8 mouse cellular contexts compared by ENCODE assay signal in genomic region chr13:93792945-93793642, GRCm38 (mm10). TPM values are rescaled to one million over a fixed set of nuclear protein-coding genes. Genes with fewer than 3 reads are reported as not detected.
DNase-seq lines count a peak whose midpoint lies in the region; ATAC-seq and TF ChIP-seq lines count a peak whose summit lies in the region.

No protein-coding gene starts in this region.

- in situ Hi-C loops in CH12.LX (cut with MboI; ENCODE audit: low pct_ligation_motif_present, low pct_unique_long_range_greater_than_20kb, low sequenced_read_pairs): loop anchor here (25.0 kb wide), 1 partner anchor 344 kb away; no protein-coding TSS in a partner anchor

- peak; percentile 76 for TF ChIP-seq RAD21 in CH12.LX (IDR thresholded peaks at IDR 0.05; ENCODE audit: low read depth, low read length)

- H3K4me3 ChIP-seq in cerebellum, adult 2 months (replicated peaks; ENCODE audit: insufficient read depth, low read depth, low read length): no peak overlapping the region
- H3K4me3 ChIP-seq in CH12.LX (replicated peaks in 1 of 3; ENCODE audit: low read depth in 2 of 3, low read length in 2 of 3, poor library complexity in 1 of 3): no peak overlapping the region
- H3K4me3 ChIP-seq in forebrain, embryonic 11.5 days (ENCODE audit: low read depth, low read length): no peak overlapping the region
- H3K4me3 ChIP-seq in intestine, embryonic 16.5 days (ENCODE audit: low read length): no peak overlapping the region
- no peak overlapping the region for H3K4me3 ChIP-seq in liver, embryonic 15.5 days (replicated peaks)

- DNase-seq in cerebellum, adult 2 months: peak in 1 of 2 experiments; percentile 46
- DNase-seq in cerebellum, adult 11-12 months: no peak
- DNase-seq in CH12.LX (ENCODE audit: extremely low read depth): peak; percentile 30
- no peak for DNase-seq in forebrain, embryonic 11.5 days (ENCODE audit: low spot score)
- DNase-seq in retina, embryonic 14.5 days (ENCODE audit: low spot score): peak; percentile 88
- no peak for DNase-seq in urinary bladder, adult 18-20 months (ENCODE audit: low spot score in 2 of 2)

- H3K79me2 ChIP-seq in CH12.LX (replicated peaks; ENCODE audit: control insufficient read depth, extremely low read depth, insufficient read depth, poor library complexity, severe bottlenecking): no peaks in the 10 kb centered on the region

- peak; percentile 71; the same call in 1 of the 2 replicates for ATAC-seq in forebrain, embryonic 11.5 days (replicated peaks; ENCODE audit: low FRiP score)
- ATAC-seq in intestine, embryonic 16.5 days: peak; percentile 95
- ATAC-seq in liver, embryonic 15.5 days (ENCODE audit: insufficient read depth): peak; percentile 54; the same call in 1 of the 2 replicates

- TF ChIP-seq CTCF in cerebellum, adult 2 months (IDR thresholded peaks at IDR 0.05; ENCODE audit: borderline replicate concordance, insufficient read depth, low read depth, low read length): peak; percentile 33; the same call in 1 of the 2 replicates
- peak in 1 of 2 experiments; percentile 64; a peak in 2 of 4 replicates for TF ChIP-seq CTCF in CH12.LX (conservative IDR thresholded peaks at IDR 0.05 in 1 of 2, IDR thresholded peaks at IDR 0.05 in 1 of 2; ENCODE audit: low read depth in 2 of 2, low read length in 2 of 2)

- peaks cover 2% of the 10 kb centered on the region for H3K9me3 ChIP-seq in CH12.LX (replicated peaks; ENCODE audit: low read length)
- no peaks in the 10 kb centered on the region for H3K9me3 ChIP-seq in forebrain, embryonic 11.5 days (ENCODE audit: control insufficient read depth, low read length)
- H3K9me3 ChIP-seq in intestine, embryonic 16.5 days (ENCODE audit: control insufficient read depth, low read length): no peaks in the 10 kb centered on the region
- H3K9me3 ChIP-seq in liver, embryonic 15.5 days (replicated peaks): no peaks in the 10 kb centered on the region

- no peak for TF ChIP-seq EP300 in CH12.LX (IDR thresholded peaks at IDR 0.05; ENCODE audit: low read length)

- peaks cover 3% of the 10 kb centered on the region for H3K4me1 ChIP-seq in cerebellum, adult 2 months (ENCODE audit: control insufficient read depth, insufficient read depth, low read length)
- no peaks in the 10 kb centered on the region; a peak in 1 of 4 replicates for H3K4me1 ChIP-seq in CH12.LX (ENCODE audit: control insufficient read depth in 1 of 2, insufficient read depth in 2 of 2)
- no peaks in the 10 kb centered on the region for H3K4me1 ChIP-seq in forebrain, embryonic 11.5 days (replicated peaks; ENCODE audit: control insufficient read depth, insufficient read depth, low read length)
- no peaks in the 10 kb centered on the region for H3K4me1 ChIP-seq in intestine, embryonic 16.5 days (ENCODE audit: control insufficient read depth, insufficient read depth, low read length)
- H3K4me1 ChIP-seq in liver, embryonic 15.5 days (replicated peaks): no peaks in the 10 kb centered on the region

- H3K27ac ChIP-seq in cerebellum, adult 2 months (ENCODE audit: insufficient read depth, low read length): no peak overlapping the region
- no peak overlapping the region for H3K27ac ChIP-seq in CH12.LX (ENCODE audit: insufficient read depth, low read depth)
- H3K27ac ChIP-seq in forebrain, embryonic 11.5 days (ENCODE audit: low read depth, low read length): no peak overlapping the region
- H3K27ac ChIP-seq in intestine, embryonic 16.5 days (ENCODE audit: low read length): no peak overlapping the region
- H3K27ac ChIP-seq in liver, embryonic 15.5 days (replicated peaks): no peak overlapping the region

- dilution Hi-C loops in CH12.LX (cut with MboI; ENCODE audit: extremely low pct_ligation_motif_present, extremely low pct_unique_long_range_greater_than_20kb, low sequenced_read_pairs): no loop called here

- WGBS in cerebellum, adult 2 months: 56% methylated on average over 11 of the region's 11 CpGs
- WGBS in forebrain, embryonic 11.5 days: 57% methylated on average over 11 of the region's 11 CpGs
- WGBS in intestine, embryonic 16.5 days: 45% methylated on average over 11 of the region's 11 CpGs
- 46% methylated on average over 11 of the region's 11 CpGs for WGBS in liver, embryonic 15.5 days (ENCODE audit: insufficient replicate concordance)

- H3K9ac ChIP-seq in CH12.LX (ENCODE audit: insufficient read depth, low read depth): no peak overlapping the region
- H3K9ac ChIP-seq in forebrain, embryonic 11.5 days (ENCODE audit: low read length): no peak overlapping the region
- no peak overlapping the region for H3K9ac ChIP-seq in intestine, embryonic 16.5 days (ENCODE audit: low read depth, low read length)
- H3K9ac ChIP-seq in liver, embryonic 15.5 days: no peak overlapping the region

- no peaks in the 10 kb centered on the region for H3K27me3 ChIP-seq in cerebellum, adult 2 months (ENCODE audit: control insufficient read depth, insufficient read depth, low read length)
- H3K27me3 ChIP-seq in CH12.LX (replicated peaks): no peaks in the 10 kb centered on the region
- H3K27me3 ChIP-seq in forebrain, embryonic 11.5 days (ENCODE audit: control insufficient read depth, insufficient read depth, low read length): no peaks in the 10 kb centered on the region
- H3K27me3 ChIP-seq in intestine, embryonic 16.5 days (replicated peaks; ENCODE audit: control insufficient read depth, insufficient read depth, low read length): no peaks in the 10 kb centered on the region
- H3K27me3 ChIP-seq in liver, embryonic 15.5 days: no peaks in the 10 kb centered on the region

- no peak overlapping the region for H3K4me2 ChIP-seq in CH12.LX (ENCODE audit: insufficient read depth, low read depth, poor library complexity, severe bottlenecking)
- no peak overlapping the region for H3K4me2 ChIP-seq in forebrain, embryonic 11.5 days (ENCODE audit: low read depth, low read length, severe bottlenecking)
- no peak overlapping the region for H3K4me2 ChIP-seq in intestine, embryonic 16.5 days (ENCODE audit: low read depth, low read length)
- no peak overlapping the region for H3K4me2 ChIP-seq in liver, embryonic 15.5 days

- TF ChIP-seq POLR2A in cerebellum, adult 2 months (IDR thresholded peaks at IDR 0.05; ENCODE audit: borderline replicate concordance, insufficient read depth, low read length): no peak
- no peak for TF ChIP-seq POLR2A in CH12.LX (IDR thresholded peaks at IDR 0.05; ENCODE audit: low read depth, low read length)

- H3K36me3 ChIP-seq in CH12.LX (replicated peaks in 1 of 2; ENCODE audit: control insufficient read depth in 1 of 2, insufficient read depth in 1 of 2, low read length in 1 of 2): peaks cover 0 to 10% of the 10 kb centered on the region in 2 experiments
- H3K36me3 ChIP-seq in forebrain, embryonic 11.5 days (ENCODE audit: control insufficient read depth, insufficient read depth, low read length): no peaks in the 10 kb centered on the region
- 0 out of 2 replicates have a peak, but pooled peaks cover 1% of the 10 kb centered on the region for H3K36me3 ChIP-seq in intestine, embryonic 16.5 days (ENCODE audit: control insufficient read depth, insufficient read depth, low read length)
- no peaks in the 10 kb centered on the region for H3K36me3 ChIP-seq in liver, embryonic 15.5 days (replicated peaks)

TF ChIP-seq in CH12.LX, 34 proteins besides CTCF, POLR2A, EP300 and RAD21:
- TF ChIP-seq GABPA (IDR thresholded peaks at IDR 0.05; ENCODE audit: insufficient replicate concordance, low read depth, low read length): no peak
- no peak for TF ChIP-seq BHLHE40 (IDR thresholded peaks at IDR 0.05; ENCODE audit: low read depth, low read length)
- no peak for TF ChIP-seq MYC (IDR thresholded peaks at IDR 0.05; ENCODE audit: low read depth, low read length)
- no peak for TF ChIP-seq ZMIZ1 (IDR thresholded peaks at IDR 0.05; ENCODE audit: low read depth, low read length)
- no peak for TF ChIP-seq ETS1 (conservative IDR thresholded peaks at IDR 0.05; ENCODE audit: low read depth, low read length)
- TF ChIP-seq POLR2AphosphoS2 (IDR thresholded peaks at IDR 0.05; ENCODE audit: low read depth, low read length): no peak
- TF ChIP-seq TBP (conservative IDR thresholded peaks at IDR 0.05; ENCODE audit: low read depth, low read length): no peak
- TF ChIP-seq USF2 (conservative IDR thresholded peaks at IDR 0.05; ENCODE audit: low read depth, low read length): no peak
- no peak for TF ChIP-seq ZKSCAN1 (IDR thresholded peaks at IDR 0.05; ENCODE audit: borderline replicate concordance, low read depth, low read length)
- TF ChIP-seq MAX (IDR thresholded peaks at IDR 0.05; ENCODE audit: low read length): no peak
- TF ChIP-seq SMC3 (IDR thresholded peaks at IDR 0.05; ENCODE audit: low read depth, low read length): peak; percentile 46
- TF ChIP-seq KAT2A (IDR thresholded peaks at IDR 0.05; ENCODE audit: insufficient replicate concordance, low read length): no peak
- peak; percentile 15; the same call in 1 of the 2 replicates for TF ChIP-seq MEF2A (IDR thresholded peaks at IDR 0.05; ENCODE audit: borderline replicate concordance, low read depth, low read length)
- no peak for TF ChIP-seq MXI1 (IDR thresholded peaks at IDR 0.05; ENCODE audit: low read depth, low read length)
- TF ChIP-seq ZC3H11A (IDR thresholded peaks at IDR 0.05; ENCODE audit: low read depth, low read length): no peak
- TF ChIP-seq IRF4 (IDR thresholded peaks at IDR 0.05; ENCODE audit: low read depth, low read length): no peak

RNA-seq across cellular contexts. Expression of gene Arsb, which starts 21.7 kb away (rescaled TPM):
- 49.7 and 53.6 TPM in 2 replicates for polyA plus RNA-seq in cerebellum, adult 2 months (2012; rRNA removed)
- total RNA-seq in CH12.LX (2012; rRNA removed) (1.0 TPM in 2 replicates), CH12.LX (2014; rRNA removed) (1.5 and 2.0 TPM in 2 replicates)
- 7.8 and 9.8 TPM in 2 replicates for polyA plus RNA-seq in CH12.LX (2012; ENCODE audit: insufficient read length, low read depth)
- polyA plus RNA-seq in forebrain, embryonic 11.5 days (2014; fragmentation: Nextera tagmentation; extraction: Ambion mirVana): 6.8 and 8.3 TPM in 2 replicates
- polyA plus RNA-seq in intestine, embryonic 16.5 days (2015; fragmentation: Nextera tagmentation; extraction: Ambion mirVana): 11.2 and 11.4 TPM in 2 replicates
- 4.1 TPM in 2 replicates for polyA plus RNA-seq in liver, embryonic 15.5 days (2015; fragmentation: Nextera tagmentation; extraction: Ambion mirVana)

Comparison
In these comparisons a context has a peak if more than half of its experiments do, and no peak if none do; other contexts are left out.
1. DNase-seq: peak in CH12.LX (single experiment) and retina, embryonic 14.5 days (single experiment); none in cerebellum, adult 11-12 months (single experiment), forebrain, embryonic 11.5 days (single experiment) and urinary bladder, adult 18-20 months (0 of 2).
2. Peak in every context shown above with its lines, with median percentiles within 50 percentile points of each other: ATAC-seq.